Mouse (Mus musculus) ES-Bruce4 (cell line): ENCODE measurements around the gene Ube2u.

Experiments used
- CTCF ChIP-seq: IDR thresholded peaks from one replicate; pipeline ENCODE4 v1.8.1; 2011; ENCODE audit warnings: low read depth, low read length
- POLR2A ChIP-seq: IDR thresholded peaks from one replicate; pipeline ENCODE4 v1.8.1; 2011; ENCODE audit warnings: low read length; ENCODE audit not compliant: insufficient read depth

DNA sequence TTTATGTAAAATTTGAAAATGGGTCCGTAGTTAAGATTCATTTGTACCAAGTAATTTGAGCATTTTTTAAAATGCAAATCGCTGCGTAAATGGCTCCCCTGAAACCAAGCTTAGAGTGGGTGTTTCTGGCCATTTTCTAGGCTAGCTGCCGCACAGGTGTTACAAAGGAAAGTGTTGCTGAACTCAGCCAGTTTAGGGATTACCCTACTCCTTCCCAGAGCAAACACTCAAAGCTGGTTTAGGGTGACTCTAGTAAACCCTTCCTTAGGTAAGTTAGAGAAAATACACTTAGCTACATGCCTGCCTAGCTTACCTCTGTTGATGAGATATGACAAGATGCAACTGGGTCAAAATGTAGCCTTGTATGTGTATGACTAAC, 42.5 kb upstream of the Ube2u start:
- TF ChIP-seq POLR2A (no peak), CTCF (no peak)
